Mouse (Mus musculus) T-cell, adult 2 months (primary cell): Measurements from ENCODE around the gene Gm8439.
A peak's percentile ranks its signal among the peaks of the same experiment; 100 is the strongest.
"Not testable (repeated sequence)": the region's sequence is repeated elsewhere in the genome, so short reads cannot be mapped to it uniquely, and the experiment has no call there.

Experiments used
- DNase-seq: peaks from one replicate; pipeline ENCODE4 v3.0.0; 2022; ENCODE audit warnings: low spot score

Gene Gm8439

GRCm38 (mm10) chr4:120588445-120588844 lies at the start of gene Gm8439:
Gene Gm8439, plus strand, starts transcription at chr4:120588745.
- no peak for DNase-seq

- no peak for DNase-seq
Observed at GRCm38 (mm10) chr4:120544896-120545295, 43.6 kb upstream of the Gm8439 start.

GRCm38 (mm10) chr4:120556592-120556991 lies 32.0 kb upstream of the Gm8439 start:
- DNase-seq, result no peak

- no peak for DNase-seq
Observed at GRCm38 (mm10) chr4:120565726-120566125, 22.8 kb upstream of the Gm8439 start.

GRCm38 (mm10) chr4:120568005-120568404 lies 20.5 kb upstream of the Gm8439 start:
- DNase-seq, result no peak

GRCm38 (mm10) chr4:120569025-120569424 lies 19.5 kb upstream of the Gm8439 start:
- no peak for DNase-seq

- peak; percentile 89 for DNase-seq
Observed at GRCm38 (mm10) chr4:120569486-120570437, 18.8 kb upstream of the Gm8439 start, which contains the start of gene Ctps. Gene Ctps, minus strand, starts transcription at chr4:120570276.

GRCm38 (mm10) chr4:120570438-120571069 lies 18.0 kb upstream of the Gm8439 start:
- DNase-seq, result no peak

GRCm38 (mm10) chr4:120571070-120571464 lies 17.5 kb upstream of the Gm8439 start:
- no peak for DNase-seq

GRCm38 (mm10) chr4:120571691-120572090 lies 16.9 kb upstream of the Gm8439 start:
- DNase-seq, result no peak

- no peak for DNase-seq
Observed at GRCm38 (mm10) chr4:120580894-120581293, 7.7 kb upstream of the Gm8439 start.

GRCm38 (mm10) chr4:120581711-120582110 lies 6.8 kb upstream of the Gm8439 start:
- DNase-seq, result no peak

GRCm38 (mm10) chr4:120586986-120587385 lies 1.6 kb upstream of the Gm8439 start:
- no peak for DNase-seq

- no peak for DNase-seq
Observed at GRCm38 (mm10) chr4:120589070-120589469, 525 bp downstream of the Gm8439 start.

- peak; percentile 57 for DNase-seq
Observed at GRCm38 (mm10) chr4:120589815-120590422, 1.4 kb downstream of the Gm8439 start.

GRCm38 (mm10) chr4:120590973-120591372 lies 2.4 kb downstream of the Gm8439 start:
- DNase-seq, result no peak

- not testable (repeated sequence) for DNase-seq
Observed at GRCm38 (mm10) chr4:120596210-120596609, 7.7 kb downstream of the Gm8439 start.

- DNase-seq, result no peak
Observed at GRCm38 (mm10) chr4:120598922-120599321, 10.4 kb downstream of the Gm8439 start.

- no peak for DNase-seq
Observed at GRCm38 (mm10) chr4:120601774-120602173, 13.2 kb downstream of the Gm8439 start.

- no peak for DNase-seq
Observed at GRCm38 (mm10) chr4:120602669-120603068, 14.1 kb downstream of the Gm8439 start.

GRCm38 (mm10) chr4:120606941-120607340 lies 18.4 kb downstream of the Gm8439 start:
- DNase-seq, result no peak

- no peak for DNase-seq
Observed at GRCm38 (mm10) chr4:120611005-120611404, 22.5 kb downstream of the Gm8439 start.
